Mouse (Mus musculus): ENCODE data around the gene C1qtnf3. TPM values are rescaled to one million over a fixed set of nuclear protein-coding genes. Genes with fewer than 3 reads are reported as not detected.

The C1qtnf3 gene
- polyA plus RNA-seq, 1 experiment from 2014 or later = 1.7 TPM

- H3K27ac ChIP-seq (replicated peaks) = no peak overlapping the region
- H3K4me3 ChIP-seq (replicated peaks) = no peak overlapping the region
- no peaks in the 10 kb centered on the region for H3K9me3 ChIP-seq (replicated peaks)
- 75% methylated on average over 5 of the region's 5 CpGs for WGBS (ENCODE audit: insufficient replicate concordance)
- no peaks in the 10 kb centered on the region for H3K27me3 ChIP-seq
- H3K4me2 ChIP-seq = no peak overlapping the region
- H3K36me3 ChIP-seq (replicated peaks) = no peaks in the 10 kb centered on the region
- no peak overlapping the region for H3K9ac ChIP-seq
- ATAC-seq (ENCODE audit: insufficient read depth) = no peak
- no peaks in the 10 kb centered on the region for H3K4me1 ChIP-seq (replicated peaks)
Observed at GRCm38 (mm10) chr15:10928633-10929270, 23.4 kb upstream of the C1qtnf3 start.

DNA sequence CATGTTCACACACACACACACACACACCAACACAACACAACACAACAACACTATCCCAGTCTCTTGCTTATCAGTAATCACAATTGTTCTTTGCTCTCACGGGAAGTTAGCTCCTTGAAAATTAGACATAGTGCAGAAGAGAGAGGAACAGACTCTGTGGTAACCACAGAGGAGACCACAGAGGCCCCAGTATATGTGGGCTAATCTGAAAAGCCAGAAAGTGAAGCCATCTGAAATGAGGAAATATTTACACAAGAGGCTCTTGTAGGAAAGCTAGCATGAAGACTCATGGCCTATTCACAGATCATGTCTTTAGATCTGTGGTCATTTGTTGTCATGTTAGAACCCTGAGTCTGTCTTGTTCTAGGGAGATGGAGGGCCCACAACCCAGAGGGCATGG is 18.2 kb upstream of the C1qtnf3 start:
- Histone ChIP-seq H3K36me3 (replicated peaks) (no peaks in the 10 kb centered on the region), H3K4me3 (replicated peaks) (no peak overlapping the region), H3K4me1 (replicated peaks) (no peaks in the 10 kb centered on the region), H3K9me3 (replicated peaks) (no peaks in the 10 kb centered on the region), H3K27ac (replicated peaks) (no peak overlapping the region), H3K27me3 (no peaks in the 10 kb centered on the region), H3K4me2 (no peak overlapping the region), H3K9ac (no peak overlapping the region)
- no peak for ATAC-seq (ENCODE audit: insufficient read depth)
- WGBS (ENCODE audit: insufficient replicate concordance) = 7% methylated on average over 1 of the region's 1 CpGs

- Histone ChIP-seq H3K4me2 (no peak overlapping the region), H3K4me3 (replicated peaks) (no peak overlapping the region), H3K9ac (no peak overlapping the region), H3K4me1 (replicated peaks) (no peaks in the 10 kb centered on the region), H3K9me3 (replicated peaks) (no peaks in the 10 kb centered on the region), H3K27me3 (no peaks in the 10 kb centered on the region), H3K36me3 (replicated peaks) (no peaks in the 10 kb centered on the region), H3K27ac (replicated peaks) (no peak overlapping the region)
- 66% methylated on average over 15 of the region's 15 CpGs for WGBS (ENCODE audit: insufficient replicate concordance)
- no peak for ATAC-seq (ENCODE audit: insufficient read depth)
Observed at GRCm38 (mm10) chr15:10940148-10941108, 11.7 kb upstream of the C1qtnf3 start.

DNA sequence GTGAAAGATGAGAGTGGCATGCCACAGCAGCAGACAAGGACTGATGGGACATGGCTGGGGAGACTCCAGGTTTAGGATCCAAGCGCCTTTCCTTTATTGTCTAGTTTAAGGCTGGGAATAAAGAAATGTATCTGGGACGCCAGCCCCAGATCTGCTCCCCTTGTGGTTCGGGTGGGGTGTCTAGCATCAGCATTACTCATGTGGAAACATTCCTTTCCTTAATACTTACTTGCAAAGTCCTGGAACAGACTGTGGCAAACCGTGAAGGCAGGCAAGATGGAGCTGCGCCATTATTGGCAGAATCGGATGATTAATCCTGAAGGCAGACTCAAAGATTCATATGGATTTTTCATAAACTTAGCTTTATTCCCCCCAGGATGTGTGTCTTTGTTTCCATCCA is 10.2 kb upstream of the C1qtnf3 start:
- H3K9ac ChIP-seq = no peak overlapping the region
- H3K27me3 ChIP-seq = no peaks in the 10 kb centered on the region
- no peak for ATAC-seq (ENCODE audit: insufficient read depth)
- no peaks in the 10 kb centered on the region for H3K4me1 ChIP-seq (replicated peaks)
- H3K27ac ChIP-seq (replicated peaks) = no peak overlapping the region
- no peaks in the 10 kb centered on the region for H3K36me3 ChIP-seq (replicated peaks)
- H3K4me2 ChIP-seq = no peak overlapping the region
- no peaks in the 10 kb centered on the region for H3K9me3 ChIP-seq (replicated peaks)
- no peak overlapping the region for H3K4me3 ChIP-seq (replicated peaks)
- 64% methylated on average over 6 of the region's 6 CpGs for WGBS (ENCODE audit: insufficient replicate concordance)

GRCm38 (mm10) chr15:10947852-10948251 is 4.3 kb upstream of the C1qtnf3 start:
- no peaks in the 10 kb centered on the region for H3K36me3 ChIP-seq (replicated peaks)
- ATAC-seq (ENCODE audit: insufficient read depth) = peak; percentile 65
- no peak overlapping the region for H3K9ac ChIP-seq

DNA sequence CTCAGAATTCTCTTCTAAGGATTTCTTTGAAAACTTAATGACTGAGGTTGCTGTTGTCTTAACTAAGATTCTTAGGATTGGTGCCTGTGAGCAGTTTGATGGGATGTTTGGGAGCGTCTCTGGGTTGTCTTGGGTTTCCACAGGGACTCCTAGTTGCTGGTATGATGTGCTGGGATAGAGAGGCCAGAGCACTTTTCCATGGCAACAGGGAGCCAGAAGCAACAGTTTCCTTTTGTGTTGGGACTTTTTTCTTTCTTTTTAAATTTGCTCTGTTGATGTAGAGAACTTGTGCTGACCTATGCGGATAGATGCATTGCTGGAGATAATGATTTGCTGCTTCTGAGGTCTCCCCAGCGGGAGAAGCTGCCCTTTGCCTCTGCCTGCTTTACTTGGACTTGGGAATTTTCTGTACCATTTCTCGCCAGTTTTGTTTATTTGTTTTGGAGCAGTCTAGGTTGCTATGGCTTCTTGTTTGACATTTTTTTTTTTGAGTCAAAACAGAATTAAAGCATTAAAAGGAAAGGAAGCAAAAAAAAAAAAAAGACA is 701 bp downstream of the C1qtnf3 start:
- no peak for ATAC-seq (ENCODE audit: insufficient read depth)
- 0 out of 2 replicates have a peak, but pooled peaks cover 7% of the 10 kb centered on the region for H3K27me3 ChIP-seq
- H3K4me1 ChIP-seq (replicated peaks) = 0 out of 2 replicates have a peak, but pooled peaks cover 2% of the 10 kb centered on the region
- no peak overlapping the region for H3K4me2 ChIP-seq
- WGBS (ENCODE audit: insufficient replicate concordance) = 39% methylated on average over 4 of the region's 4 CpGs
- no peak overlapping the region for H3K9ac ChIP-seq
- H3K4me3 ChIP-seq (replicated peaks) = no peak overlapping the region
- H3K27ac ChIP-seq (replicated peaks) = no peak overlapping the region
- no peaks in the 10 kb centered on the region for H3K36me3 ChIP-seq (replicated peaks)
- no peaks in the 10 kb centered on the region for H3K9me3 ChIP-seq (replicated peaks)

More at GRCm38 (mm10) chr15:10947852-10948251, 4.3 kb upstream of the C1qtnf3 start:
- WGBS (ENCODE audit: insufficient replicate concordance) = 56% methylated on average over 1 of the region's 1 CpGs
- H3K27ac ChIP-seq (replicated peaks) = no peak overlapping the region
- no peak overlapping the region for H3K4me2 ChIP-seq
- no peaks in the 10 kb centered on the region for H3K4me1 ChIP-seq (replicated peaks)
- H3K27me3 ChIP-seq = 0 out of 2 replicates have a peak, but pooled peaks cover 4% of the 10 kb centered on the region
- no peaks in the 10 kb centered on the region for H3K9me3 ChIP-seq (replicated peaks)
- no peak overlapping the region for H3K4me3 ChIP-seq (replicated peaks)

GRCm38 (mm10) chr15:10953465-10953864 is 1.3 kb downstream of the C1qtnf3 start:
- Histone ChIP-seq H3K36me3 (replicated peaks) (no peaks in the 10 kb centered on the region), H3K9me3 (replicated peaks) (no peaks in the 10 kb centered on the region), H3K4me3 (replicated peaks) (no peak overlapping the region), H3K27ac (replicated peaks) (no peak overlapping the region), H3K9ac (no peak overlapping the region), H3K4me1 (replicated peaks) (0 out of 2 replicates have a peak, but pooled peaks cover 2% of the 10 kb centered on the region), H3K4me2 (no peak overlapping the region), H3K27me3 (0 out of 2 replicates have a peak, but pooled peaks cover 7% of the 10 kb centered on the region)
- no peak for ATAC-seq (ENCODE audit: insufficient read depth)
- 14% methylated on average over 1 of the region's 1 CpGs for WGBS (ENCODE audit: insufficient replicate concordance)

- Histone ChIP-seq H3K4me2 (peak overlapping the region; percentile 18), H3K9me3 (replicated peaks) (no peaks in the 10 kb centered on the region), H3K9ac (no peak overlapping the region), H3K27ac (replicated peaks) (peak overlapping the region; percentile 45), H3K4me1 (replicated peaks) (0 out of 2 replicates have a peak, but pooled peaks cover 2% of the 10 kb centered on the region), H3K36me3 (replicated peaks) (no peaks in the 10 kb centered on the region), H3K4me3 (replicated peaks) (no peak overlapping the region), H3K27me3 (0 out of 2 replicates have a peak, but pooled peaks cover 7% of the 10 kb centered on the region)
- WGBS (ENCODE audit: insufficient replicate concordance) = 55% methylated on average over 6 of the region's 6 CpGs
- ATAC-seq (ENCODE audit: insufficient read depth) = peak; percentile 31; the same call in 1 of the 2 replicates
Observed at GRCm38 (mm10) chr15:10954381-10955016, 2.4 kb downstream of the C1qtnf3 start.

GRCm38 (mm10) chr15:10955156-10955555 is 3.0 kb downstream of the C1qtnf3 start:
- no peaks in the 10 kb centered on the region for H3K9me3 ChIP-seq (replicated peaks)
- H3K4me2 ChIP-seq = no peak overlapping the region
- no peak overlapping the region for H3K27ac ChIP-seq (replicated peaks)
- 0 out of 2 replicates have a peak, but pooled peaks cover 2% of the 10 kb centered on the region for H3K4me1 ChIP-seq (replicated peaks)
- no peak for ATAC-seq (ENCODE audit: insufficient read depth)
- H3K27me3 ChIP-seq = 0 out of 2 replicates have a peak, but pooled peaks cover 7% of the 10 kb centered on the region
- H3K9ac ChIP-seq = no peak overlapping the region
- no peak overlapping the region for H3K4me3 ChIP-seq (replicated peaks)
- 44% methylated on average over 5 of the region's 5 CpGs for WGBS (ENCODE audit: insufficient replicate concordance)
- no peaks in the 10 kb centered on the region for H3K36me3 ChIP-seq (replicated peaks)

GRCm38 (mm10) chr15:10956706-10957105 is 4.6 kb downstream of the C1qtnf3 start:
- Histone ChIP-seq H3K4me1 (replicated peaks) (0 out of 2 replicates have a peak, but pooled peaks cover 2% of the 10 kb centered on the region), H3K4me2 (no peak overlapping the region), H3K27ac (replicated peaks) (no peak overlapping the region), H3K9ac (no peak overlapping the region), H3K36me3 (replicated peaks) (no peaks in the 10 kb centered on the region), H3K27me3 (0 out of 2 replicates have a peak, but pooled peaks cover 7% of the 10 kb centered on the region), H3K9me3 (replicated peaks) (no peaks in the 10 kb centered on the region), H3K4me3 (replicated peaks) (no peak overlapping the region)
- no peak for ATAC-seq (ENCODE audit: insufficient read depth)
- 57% methylated on average over 3 of the region's 3 CpGs for WGBS (ENCODE audit: insufficient replicate concordance)
